Mouse (Mus musculus) natural killer cell, adult 2 months (primary cell): ENCODE measurements around the gene Eps15.
"Not testable (repeated sequence)": the region's sequence is repeated elsewhere in the genome, so short reads cannot be mapped to it uniquely, and the experiment has no call there.

Experiments
- DNase-seq, 2 experiments: peaks; one replicate each; pipeline ENCODE4 v3.0.0; 2022; ENCODE audit warnings: low spot score in 2 of 2

Gene Eps15

DNA sequence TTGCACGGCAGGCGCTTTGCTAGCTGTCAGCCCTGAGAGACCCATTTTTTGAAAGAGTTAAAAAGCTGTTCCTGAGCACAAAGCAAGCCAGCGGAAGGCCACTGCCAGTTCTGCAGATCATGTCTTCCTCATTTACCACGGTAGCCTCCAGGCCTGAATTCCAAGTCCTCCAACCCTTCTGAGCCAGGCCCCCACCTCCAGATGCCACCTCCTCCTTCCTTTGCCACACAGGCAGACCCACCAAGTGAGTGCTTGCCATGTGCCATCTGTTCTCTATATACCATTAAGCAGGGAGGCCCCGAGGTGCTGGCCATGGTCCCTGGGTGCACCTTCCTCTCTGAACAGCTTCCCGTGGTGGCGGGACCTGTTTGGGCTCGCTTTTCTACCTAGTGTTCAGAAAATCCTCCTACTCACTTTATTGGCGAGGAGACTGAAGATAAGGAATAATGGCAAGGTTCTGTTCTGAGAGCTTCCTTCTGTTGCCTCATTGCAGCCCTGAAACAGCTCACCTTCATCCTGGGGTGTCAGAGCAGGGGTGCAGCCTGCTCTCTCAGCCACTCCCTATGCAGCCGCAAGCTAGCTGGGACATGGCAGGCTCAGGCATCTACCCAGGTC lies 120.4 kb downstream of the Eps15 start:
- DNase-seq: no peak

DNA sequence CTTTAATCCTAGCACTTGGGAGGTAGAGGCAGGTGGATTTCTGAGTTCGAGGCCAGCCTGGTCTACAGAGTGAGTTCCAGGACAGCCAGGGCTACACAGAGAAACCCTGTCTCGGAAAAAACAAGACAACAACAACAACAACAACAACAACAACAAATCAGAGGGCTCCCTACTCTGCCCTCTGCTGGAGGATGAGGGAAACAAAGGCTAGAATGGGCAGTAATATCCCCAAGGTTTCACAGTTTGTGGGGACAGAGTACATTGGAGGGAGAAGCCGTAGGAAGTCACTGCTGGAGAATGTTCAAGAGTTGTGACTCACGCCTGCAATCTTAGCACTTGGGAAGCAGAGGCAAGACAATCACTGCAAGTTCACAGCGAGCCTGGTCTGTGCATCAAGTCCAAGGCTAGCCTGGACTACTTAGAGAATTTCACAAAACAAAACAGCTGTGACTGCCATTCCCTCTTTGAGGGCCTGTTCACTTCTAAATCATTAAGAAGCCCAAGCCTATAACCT lies 121.2 kb downstream of the Eps15 start:
- DNase-seq: no peak

DNA sequence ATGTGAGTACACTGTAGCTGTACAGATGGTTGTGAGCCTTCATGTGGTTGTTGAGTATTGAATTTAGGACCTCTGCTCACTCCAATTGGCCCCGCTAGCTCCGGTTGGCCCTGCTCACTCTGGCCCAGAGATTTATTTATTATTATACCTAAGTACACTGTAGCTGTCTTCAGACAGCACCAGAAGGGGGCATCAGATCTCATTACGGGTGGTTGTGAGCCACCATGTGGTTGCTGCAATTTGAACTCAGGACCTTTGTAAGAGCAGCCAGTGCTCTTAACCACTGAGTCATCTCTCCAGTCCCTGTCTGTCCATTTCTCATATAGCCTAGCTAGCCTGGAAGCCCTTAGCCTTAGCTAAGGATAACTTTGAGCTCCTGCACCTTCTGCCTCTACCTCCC lies 124.8 kb downstream of the Eps15 start:
- DNase-seq: not testable (repeated sequence)

DNA sequence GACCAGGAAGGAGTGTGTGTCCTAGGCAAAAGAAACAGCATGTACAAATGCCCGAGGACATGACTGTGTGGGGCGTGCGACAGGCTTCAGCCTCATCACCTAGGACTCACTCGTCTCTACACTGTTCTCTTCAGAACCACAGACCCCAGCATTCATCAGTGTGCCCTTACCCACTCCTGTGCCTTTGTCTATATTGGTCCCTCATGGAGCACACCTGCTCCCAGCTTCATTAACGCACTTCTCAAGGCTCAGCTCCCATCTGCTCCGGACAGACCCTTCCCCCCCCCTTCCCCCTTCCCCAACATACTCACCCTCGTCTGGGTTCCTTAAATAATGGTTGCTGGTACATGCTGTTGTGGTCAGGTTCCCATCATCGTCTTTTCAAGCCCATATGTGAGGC lies 125.3 kb downstream of the Eps15 start:
- DNase-seq: no peak

DNA sequence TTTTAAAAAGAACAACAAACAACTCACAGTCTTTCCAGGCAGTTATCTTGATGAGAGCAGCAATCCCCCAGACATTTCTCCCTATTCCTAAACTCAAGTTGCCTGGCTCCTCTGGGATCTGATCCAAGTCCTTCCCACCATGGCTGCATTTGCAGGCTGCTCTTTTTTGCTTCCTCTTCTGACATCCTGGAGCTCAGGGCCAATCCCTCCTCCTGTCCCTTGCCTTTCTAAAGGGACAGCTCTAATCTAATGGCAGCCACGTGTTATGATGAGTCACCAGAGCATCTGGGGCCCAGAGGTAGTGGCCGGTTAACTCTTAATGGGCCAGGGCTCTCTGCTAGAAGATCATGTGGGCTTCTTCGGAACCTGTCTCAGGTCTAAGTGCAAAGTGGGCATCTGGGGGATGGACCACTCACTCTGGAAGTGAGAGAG lies 126.0 kb downstream of the Eps15 start:
- peak in 1 of 2 experiments; percentile 3 for DNase-seq

DNA sequence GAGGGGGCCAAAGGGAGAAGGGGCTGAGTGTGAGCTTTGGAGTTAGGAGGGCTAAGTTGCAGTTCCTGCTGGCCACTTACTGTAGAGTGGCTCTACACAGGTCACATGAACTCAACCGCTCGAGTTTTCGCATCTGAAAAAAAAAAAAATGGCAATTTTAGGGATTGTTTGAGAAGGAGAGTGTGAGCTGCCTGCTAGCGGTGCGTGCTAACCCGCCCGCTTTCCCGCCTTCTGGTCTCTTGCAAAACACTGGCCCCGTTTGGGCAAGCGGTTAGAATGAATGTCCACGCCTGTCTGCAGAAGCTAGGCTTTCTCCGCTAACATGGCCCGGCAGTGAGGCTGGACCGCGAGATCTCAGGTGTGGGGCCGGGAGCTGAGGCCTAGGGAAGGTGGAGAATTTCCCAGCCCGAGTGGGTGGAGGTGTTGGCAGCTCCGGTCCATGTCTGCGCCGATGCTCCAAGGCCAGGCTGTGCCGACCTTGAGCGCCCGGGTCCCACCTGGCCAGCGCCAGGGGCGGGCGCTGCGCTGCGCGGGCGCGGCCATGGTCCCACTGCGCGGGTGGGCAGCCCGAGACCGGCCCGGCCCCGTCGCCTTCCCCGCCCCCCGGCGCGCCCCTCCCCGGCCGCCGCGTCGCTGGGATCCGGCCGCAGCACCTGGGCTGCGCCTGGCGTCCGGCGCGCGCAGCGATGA lies 126.6 kb downstream of the Eps15 start, which contains the start of gene Ttc39a:
TSS of gene Ttc39a (plus strand) at position 138 of the 690 bp plus-strand sequence.
- DNase-seq: no peak

DNA sequence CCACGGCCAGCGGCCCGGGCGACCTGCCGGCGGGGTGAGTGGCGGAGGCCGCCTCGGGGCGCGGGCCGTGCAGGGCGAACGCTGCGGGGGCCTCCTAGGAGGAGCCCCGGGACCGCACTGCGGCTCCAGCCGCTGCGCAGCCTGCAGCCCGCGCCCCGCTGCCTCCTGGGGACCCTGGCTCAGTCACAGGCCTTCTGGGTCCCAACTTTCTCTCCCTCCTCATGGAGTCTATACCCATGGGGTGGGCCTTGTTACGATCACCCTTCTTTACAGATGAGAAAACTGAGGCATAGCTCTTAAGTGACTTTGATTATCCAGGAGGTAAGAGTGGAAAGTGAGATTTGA lies 127.1 kb downstream of the Eps15 start:
- no peak for DNase-seq

DNA sequence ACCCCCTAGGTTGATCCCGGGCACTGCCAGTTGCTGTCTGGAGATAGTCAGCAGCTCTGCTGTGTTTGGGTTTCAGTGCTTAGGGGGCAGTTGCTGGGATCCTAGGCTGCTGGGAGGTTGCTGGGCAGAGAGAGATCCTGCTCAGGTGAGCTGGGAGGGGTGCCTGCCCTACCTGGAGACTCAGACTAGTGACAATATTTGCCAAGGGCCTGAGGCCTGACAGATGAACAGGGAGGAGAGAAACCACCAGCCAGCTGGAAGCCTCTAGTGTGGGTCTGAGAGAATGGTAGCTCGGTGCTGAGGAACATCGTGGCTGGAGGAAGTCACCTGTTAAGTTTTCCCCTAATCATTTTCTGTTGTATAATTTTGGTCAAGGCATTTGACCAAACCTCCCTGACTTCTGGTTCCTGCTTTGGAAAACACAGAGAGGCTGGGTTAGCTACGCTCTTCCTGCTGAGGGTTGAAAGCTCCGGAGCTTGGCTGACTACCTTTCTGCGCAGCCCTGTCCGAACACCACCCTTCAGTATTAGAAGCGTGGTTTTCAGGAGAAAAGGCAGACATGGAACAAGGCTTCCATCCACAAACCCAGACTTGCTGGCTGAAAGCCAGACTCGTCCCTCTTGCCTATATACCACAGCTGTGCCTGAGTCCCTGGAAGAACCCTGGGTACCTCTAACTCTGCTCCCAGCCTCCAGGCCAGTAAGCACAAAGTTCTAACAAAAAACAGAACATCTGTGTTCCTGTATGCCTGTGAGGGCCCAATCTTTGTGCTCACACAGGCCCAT lies 127.8 kb downstream of the Eps15 start:
- DNase-seq: no peak

DNA sequence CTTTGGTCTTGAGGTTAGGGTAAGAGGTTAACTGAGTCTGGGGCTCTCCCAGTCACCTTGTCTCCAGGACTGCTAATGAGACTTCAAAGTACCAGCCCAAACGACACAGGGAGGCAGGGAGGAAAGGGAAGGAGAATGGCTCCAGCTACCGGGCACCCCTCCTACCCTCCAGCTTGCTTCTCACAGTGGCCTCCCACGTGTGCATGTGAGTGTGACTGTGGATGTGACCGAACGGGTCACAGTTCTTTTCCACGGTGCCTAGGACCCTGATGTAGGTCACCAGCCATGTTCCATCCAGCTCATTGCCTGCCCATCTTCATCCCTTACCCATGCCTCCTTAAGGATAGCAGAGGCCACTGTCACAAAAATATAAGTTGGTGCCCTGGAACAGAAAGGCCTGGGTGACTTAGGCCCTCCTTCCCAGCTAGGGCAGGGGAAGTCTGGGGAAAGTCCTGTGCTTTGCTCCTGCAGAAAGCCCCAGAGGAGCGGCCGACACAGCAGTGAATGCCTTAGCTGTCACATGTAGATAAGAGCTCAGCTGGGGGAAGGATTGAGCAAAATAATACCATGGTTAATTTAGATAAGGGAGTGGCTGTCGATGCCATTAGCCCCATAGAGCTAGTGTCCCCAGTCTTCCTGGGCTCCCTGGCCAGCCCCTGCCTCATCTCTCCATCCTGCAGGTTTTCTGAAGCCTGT lies 130.8 kb downstream of the Eps15 start:
- no peak for DNase-seq

DNA sequence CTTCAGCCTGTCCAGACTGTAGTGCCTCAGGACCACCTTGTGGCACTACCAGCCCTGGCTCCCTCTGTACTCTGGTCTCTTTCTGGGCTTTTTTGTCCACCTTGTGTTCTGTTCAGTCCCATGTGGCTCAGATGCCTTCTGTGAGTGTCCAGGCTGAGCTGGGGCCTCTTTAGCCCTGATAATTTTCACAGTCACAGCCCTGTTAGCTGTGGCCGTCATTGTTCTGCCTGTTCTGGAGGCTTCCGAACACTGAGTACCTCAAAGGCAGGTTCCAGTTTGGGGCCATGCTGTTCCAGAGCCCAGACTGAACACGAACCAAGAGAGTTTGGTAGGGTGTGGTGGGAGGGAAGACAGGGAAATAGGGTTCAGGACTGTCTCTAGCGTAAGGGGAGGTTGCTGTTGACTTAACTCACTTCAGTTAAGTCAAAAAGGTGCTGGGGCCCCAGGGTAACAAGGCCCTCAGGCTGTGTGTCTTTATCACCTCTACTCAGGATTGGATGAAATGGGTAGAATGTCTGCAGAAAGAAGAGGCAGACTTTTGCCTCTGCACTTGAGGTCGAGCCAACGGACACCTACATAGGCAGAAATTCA lies 131.4 kb downstream of the Eps15 start:
- no peak for DNase-seq

DNA sequence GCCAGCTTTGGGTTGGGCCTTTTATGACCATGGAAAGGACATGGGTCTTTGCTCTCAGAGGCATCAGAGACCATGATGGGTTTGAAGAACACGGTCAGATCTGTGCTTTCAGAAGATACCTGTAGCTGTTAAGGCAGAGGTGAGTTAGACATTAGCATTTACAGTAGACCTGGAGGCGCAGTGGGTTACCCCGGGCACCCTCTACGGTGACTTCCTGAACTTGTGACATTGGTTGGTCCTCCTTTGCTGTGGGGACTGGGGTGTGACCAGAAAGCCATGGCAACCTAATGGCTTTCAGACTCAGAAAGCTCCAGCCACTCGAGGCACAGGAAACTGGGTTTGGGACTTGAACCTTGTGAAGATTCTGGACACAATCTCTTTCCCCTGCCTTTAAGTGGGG lies 132.2 kb downstream of the Eps15 start:
- DNase-seq: no peak

DNA sequence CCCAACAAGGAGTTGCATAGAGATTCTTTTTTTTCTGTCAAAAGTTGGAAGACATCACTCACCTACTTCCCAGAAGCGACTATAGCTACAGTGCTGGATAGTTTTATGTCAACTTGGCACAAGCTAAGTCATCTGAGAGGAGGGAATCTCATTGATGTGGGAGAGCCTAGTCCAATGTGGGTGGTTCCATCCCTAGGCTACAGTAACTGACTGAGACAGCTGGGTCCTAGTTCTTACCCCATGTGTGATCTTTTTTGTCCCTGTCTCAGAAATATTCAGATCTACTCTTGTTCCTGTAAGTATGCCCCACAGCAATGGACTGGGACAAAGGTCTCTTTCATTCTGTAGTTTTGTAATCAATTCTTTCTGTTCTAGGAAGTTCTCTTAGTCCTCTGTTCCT lies 137.9 kb downstream of the Eps15 start:
- DNase-seq: no peak

DNA sequence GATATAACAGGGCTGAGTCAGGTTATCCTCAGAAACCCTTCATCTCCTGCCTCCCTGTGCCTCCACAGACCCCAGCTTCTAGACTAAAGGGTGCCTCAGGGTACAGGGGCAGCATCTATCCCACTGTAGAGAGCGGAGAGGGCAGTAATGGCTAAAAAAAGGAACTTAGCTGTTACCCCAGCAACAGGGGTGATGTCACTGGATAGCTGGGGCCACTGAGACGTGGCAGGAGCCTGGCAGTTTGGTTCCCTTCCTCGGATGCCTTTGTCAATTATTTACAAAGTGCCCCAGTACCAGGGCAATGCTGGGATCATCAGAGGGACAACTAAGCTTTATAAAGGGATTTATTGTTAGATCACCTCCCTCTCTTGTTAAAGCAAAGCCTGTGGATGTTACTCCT lies 138.9 kb downstream of the Eps15 start:
- DNase-seq: peak in 1 of 2 experiments; percentile 14

DNA sequence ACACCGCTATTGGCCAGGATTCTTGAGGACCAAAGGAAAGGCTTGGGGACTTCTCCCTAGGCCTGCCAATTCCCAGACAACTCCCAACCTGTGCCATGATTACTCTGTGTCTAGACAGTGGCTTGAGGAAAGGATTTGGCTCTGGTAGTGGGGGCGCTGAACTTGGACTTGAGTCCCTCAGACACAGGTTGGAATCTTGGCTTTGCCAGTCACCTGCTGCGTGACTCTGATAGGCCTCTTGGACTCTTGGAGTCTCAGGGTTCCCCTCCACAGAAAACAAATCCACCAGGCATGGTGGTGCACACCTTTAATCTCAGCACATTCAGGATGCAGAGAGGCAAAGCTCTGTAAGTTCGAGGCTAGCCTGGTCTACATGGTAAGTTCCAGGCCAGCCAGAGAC lies 139.5 kb downstream of the Eps15 start:
- DNase-seq: no peak

DNA sequence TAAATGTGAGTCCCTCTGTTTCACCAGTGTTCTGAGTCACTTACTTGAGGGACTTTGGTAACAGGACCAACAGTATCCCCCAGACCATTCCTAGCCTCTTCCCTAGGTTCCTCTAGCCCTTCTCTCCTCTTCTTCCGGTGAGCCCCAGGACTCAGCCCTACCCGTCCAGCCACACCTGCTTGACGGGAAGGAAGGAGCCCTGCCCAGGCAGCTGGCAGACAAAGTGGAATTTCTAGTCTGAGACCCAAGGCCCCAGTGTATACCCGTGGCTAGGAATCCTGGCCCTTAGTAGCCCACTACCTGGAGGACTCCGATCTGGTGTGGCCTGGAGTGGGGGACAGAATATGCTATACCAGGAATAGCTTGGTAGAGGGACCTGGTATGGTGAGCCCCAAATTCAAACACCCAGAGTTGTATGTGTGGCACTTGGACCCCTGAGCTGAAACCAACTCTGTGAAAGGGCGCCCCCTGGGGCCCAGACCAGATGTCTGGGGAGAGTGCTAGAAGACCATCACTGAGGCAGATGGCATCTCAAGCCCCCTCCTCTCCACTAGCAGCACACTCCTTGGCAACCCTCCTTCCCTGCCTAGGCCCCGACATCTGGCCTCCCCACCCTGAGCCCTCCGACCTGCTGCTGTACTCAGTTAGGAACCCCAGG lies 140.2 kb downstream of the Eps15 start:
- DNase-seq: no peak

DNA sequence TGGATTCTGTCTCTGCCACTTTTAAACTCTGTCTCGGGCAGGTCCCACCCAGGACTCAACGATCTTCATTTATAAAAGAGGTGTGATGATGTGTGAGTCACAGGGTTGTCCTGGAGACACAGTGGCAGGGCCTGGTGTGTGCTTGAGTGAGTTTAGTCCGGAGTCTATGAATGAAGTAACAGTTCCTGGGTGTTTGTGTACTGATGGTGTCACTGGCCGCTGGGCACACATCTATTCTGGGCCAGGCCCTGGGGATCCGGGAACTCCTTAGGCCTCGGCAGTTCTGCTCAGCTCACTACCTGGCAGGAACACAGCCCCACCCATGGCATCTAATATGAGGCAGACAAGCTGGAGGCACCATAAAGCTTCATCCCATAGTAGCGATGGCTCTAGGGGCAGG lies 141.5 kb downstream of the Eps15 start:
- no peak for DNase-seq

DNA sequence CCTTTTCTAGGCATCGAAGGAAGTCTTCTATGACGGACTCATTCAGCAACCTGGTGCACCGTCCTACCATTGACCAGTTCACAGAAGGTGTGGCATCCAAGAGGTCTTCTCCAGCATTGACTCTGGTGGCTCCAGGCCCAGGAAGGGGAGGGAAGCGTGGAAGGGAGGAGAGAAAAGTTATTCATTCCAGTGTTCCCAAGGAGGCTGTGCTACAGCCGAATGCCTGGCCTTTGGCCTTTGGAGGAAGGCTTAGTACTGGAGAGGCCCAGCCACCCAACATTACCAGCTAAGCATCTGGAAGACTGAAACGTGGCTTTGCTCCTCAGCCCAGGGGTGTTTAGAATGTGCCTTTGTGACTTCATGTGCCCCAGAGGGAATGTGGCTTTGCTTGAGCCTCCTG lies 142.4 kb downstream of the Eps15 start:
- no peak for DNase-seq

DNA sequence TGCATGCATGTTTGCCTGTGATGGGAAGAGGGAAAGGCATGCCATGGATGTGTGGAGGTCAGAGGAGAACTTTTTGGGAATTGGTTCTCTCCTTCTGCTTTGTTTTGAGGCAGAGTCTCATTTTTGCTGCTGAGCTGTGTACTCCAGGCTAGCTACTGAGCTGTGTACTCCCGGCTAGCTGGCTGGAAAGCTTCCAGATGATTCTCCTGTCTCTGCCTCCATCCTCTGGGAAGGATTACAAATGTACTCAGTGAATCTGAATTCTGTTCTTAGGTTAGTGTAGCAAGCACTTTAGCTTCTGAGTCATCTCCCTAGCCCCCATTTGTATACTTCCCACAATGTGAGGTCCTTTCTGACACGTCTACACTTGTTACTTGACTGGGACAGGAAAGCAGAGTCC lies 143.4 kb downstream of the Eps15 start:
- DNase-seq: no peak

DNA sequence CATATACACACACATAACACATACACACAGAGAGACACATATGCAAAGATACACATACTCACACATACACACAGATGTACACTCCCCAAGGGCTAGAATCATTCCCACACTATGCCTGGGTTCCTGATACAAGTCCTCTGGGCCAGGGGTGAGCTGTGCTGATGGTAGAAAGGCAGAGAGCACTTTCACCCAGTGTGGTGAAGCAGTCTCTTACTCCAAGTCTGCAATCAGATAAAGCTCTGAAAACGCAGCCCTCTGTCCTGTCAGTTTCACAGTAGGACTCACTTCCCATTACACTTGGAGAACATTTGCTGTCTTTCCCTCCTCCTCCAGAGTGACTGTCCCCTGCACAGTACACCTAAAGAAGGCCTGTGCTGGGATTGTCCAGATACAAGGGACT lies 147.0 kb downstream of the Eps15 start:
- no peak for DNase-seq

DNA sequence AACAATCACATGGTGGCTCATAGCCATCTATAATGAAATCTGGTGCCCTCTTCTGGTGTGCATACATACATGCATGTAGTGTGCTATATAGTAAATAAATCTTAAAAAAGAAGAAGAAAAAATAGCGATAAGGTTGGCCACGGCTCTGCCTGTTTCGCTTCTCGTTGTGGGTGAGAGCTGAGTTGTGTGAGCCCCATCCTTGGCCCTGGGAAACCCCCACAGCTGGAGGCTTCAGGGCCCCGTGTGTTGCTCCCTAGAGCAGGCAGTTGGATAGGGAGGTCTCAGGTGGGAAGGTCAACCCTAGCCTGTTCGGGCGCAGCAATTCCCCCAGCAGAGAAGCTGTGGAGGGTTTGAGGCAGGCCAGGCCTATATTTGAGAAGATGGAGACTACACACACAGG lies 150.2 kb downstream of the Eps15 start:
- no peak for DNase-seq

DNA sequence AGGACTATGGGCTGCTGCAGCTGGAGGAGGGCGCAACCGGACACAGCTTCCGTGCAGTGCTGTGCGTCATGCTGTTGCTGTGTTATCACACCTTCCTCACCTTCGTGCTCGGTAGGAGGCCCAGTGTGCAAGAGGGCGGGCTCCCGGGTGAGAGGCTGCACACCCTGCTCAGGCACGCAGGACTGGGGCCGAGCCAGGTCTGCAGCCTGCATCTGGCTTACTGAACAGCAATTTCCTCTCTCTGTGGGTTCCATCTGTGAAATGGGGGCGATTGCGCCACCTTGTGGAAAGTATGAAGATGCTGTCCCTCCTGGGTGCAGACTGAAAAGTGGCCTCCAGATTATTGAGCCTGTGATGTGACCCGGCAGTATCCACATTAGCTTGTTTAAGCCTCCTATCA lies 150.8 kb downstream of the Eps15 start:
- DNase-seq: peak; percentile 10 to 51
